Mouse (Mus musculus) gastrocnemius, postnatal 36 days (tissue): ENCODE results near the gene Casp2. TPM values are rescaled to one million over a fixed set of nuclear protein-coding genes. Genes with fewer than 3 reads are reported as not detected.

Source experiments
- DNase-seq, 2 experiments: peaks; one replicate each; pipeline ENCODE4 v3.0.0; 2022
- intact Hi-C: fragments of 180-260 bp; cut with DNase I; formaldehyde crosslinking; loops from one replicate; pipeline ENCODE4 v1.15.1; 2025
- total RNA-seq, 2 experiments: library from RNA; stranded (reverse); gene quantifications; 2 replicates each; pipeline ENCODE4 v1.2.3; 2021

Gene Casp2
- total RNA-seq, 2 experiments from 2014 or later: 5.3 to 5.5 TPM

DNA sequence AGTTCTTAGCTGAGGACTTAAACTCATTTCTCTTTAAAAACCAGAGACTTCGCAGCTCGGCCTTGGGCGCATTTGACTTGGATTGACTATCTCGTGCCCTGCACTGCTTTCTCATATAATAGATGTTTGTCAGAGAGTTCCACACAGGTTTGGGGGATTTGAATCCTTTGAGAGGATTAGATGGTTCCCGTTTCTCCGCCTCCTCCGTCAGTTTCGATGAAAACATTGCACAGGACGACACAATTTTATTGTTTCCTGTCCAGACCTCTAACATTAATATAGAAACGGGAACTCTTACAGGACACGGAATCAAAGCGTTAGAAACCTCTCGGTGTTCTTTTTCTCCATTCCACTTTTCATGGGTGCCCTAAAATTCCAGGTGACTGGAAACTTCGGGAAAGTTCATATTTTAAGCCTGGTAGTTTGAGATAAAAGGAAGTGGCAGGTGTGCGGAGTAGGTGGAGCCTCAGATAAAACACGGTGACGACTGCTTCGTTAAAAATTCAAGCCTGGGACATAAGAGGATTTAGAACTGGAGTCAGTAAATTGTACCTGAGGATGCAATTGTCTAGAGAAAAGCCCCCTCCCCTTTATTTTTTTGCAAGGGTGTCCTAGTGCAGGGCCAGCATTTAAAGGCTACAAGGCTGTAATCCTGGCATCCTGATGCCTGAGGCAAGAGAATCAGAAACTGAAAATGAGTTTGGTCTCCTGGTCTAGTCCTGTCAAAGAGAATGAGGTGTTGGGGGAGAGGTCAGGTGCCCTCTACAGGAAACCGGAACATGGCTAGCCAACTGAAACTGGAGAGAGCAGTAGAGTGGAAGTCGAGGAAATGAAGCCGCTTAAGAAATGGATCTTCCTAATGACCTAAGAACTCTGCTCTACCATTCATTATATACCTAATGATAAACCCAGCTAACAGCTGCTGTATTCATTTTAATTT is 876 bp downstream of the Casp2 start:
- intact Hi-C loops: no loop called here
- no peak for DNase-seq

- intact Hi-C loops: no loop called here
- DNase-seq: no peak
Observed at GRCm38 (mm10) chr6:42270817-42271216, 6.0 kb downstream of the Casp2 start.

DNA sequence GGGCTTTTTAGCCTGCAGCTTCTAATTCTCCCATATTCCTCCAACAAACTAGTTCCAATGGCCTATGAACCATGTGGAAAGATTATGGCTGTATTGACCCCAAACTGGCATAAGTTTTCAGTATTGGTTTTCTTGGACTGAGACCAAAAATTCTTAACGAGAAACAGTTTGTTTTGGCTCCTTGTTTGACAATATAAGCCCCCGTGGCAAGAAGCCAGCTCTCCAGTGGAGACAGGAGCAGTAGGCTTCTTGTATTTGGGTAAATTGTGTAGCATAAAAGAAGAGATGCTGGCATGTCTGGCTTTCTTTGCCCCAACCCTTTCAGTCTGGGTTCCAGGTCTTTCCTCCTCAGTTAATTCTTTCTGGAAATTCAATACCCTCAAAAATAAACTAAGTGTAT is 11.4 kb downstream of the Casp2 start:
- no peak for DNase-seq
- intact Hi-C loops: no loop called here

DNA sequence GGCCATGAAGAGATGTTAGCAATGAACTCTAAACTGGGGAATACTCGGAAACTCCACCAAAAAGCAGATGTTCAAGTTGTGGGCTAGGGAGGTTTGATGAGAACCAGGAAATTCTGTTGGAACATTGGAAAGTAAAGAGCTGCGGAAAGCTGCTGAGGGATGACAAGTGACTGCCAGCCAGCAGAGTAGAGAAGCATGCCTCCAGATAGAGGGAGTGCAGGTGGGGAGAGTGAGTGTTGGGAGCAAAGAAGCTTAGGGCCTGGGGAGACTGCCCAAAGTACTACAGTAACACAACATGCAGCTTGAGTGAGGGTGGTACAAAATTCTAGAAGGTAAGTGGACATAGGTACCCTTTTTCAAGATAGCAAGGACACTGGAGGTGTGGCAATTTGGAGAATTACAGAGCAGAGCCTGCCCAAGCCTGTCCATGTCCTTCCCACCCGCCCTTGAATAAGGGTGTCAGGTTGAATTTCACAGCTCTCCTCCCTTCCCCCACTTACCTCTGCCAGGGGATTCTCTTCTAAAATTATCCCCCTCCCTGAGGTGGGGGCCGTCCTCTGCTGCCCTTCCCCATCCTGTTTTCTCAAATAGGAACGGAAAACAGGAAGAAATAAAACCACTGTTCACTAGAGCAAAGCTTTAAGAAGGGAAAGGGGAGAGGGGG is 18.2 kb downstream of the Casp2 start:
- DNase-seq: no peak

GRCm38 (mm10) chr6:42286448-42286847 is 21.7 kb downstream of the Casp2 start, which contains the start of gene Clcn1:
Gene Clcn1 (plus strand): TSS chr6:42286685.
- intact Hi-C loops: no loop called here
- peak; percentile 46 to 51 for DNase-seq

More for the DNA sequence above, 18.2 kb downstream of the Casp2 start:
- intact Hi-C loops: no loop called here

GRCm38 (mm10) chr6:42287562-42287961 is 22.8 kb downstream of the Casp2 start:
- intact Hi-C loops: no loop called here
- DNase-seq: no peak

GRCm38 (mm10) chr6:42293327-42293726 is 28.5 kb downstream of the Casp2 start:
- intact Hi-C loops: no loop called here
- no peak for DNase-seq

- DNase-seq: no peak
- intact Hi-C loops: no loop called here
Observed at GRCm38 (mm10) chr6:42295549-42296094, 30.8 kb downstream of the Casp2 start.

GRCm38 (mm10) chr6:42299362-42299761 is 34.6 kb downstream of the Casp2 start:
- DNase-seq: no peak
- intact Hi-C loops: no loop called here

- intact Hi-C loops: no loop called here
- DNase-seq: no peak
Observed at GRCm38 (mm10) chr6:42309816-42310378, 45.1 kb downstream of the Casp2 start.

- DNase-seq: no peak
- intact Hi-C loops: no loop called here
Observed at GRCm38 (mm10) chr6:42310427-42311053, 45.8 kb downstream of the Casp2 start.

DNA sequence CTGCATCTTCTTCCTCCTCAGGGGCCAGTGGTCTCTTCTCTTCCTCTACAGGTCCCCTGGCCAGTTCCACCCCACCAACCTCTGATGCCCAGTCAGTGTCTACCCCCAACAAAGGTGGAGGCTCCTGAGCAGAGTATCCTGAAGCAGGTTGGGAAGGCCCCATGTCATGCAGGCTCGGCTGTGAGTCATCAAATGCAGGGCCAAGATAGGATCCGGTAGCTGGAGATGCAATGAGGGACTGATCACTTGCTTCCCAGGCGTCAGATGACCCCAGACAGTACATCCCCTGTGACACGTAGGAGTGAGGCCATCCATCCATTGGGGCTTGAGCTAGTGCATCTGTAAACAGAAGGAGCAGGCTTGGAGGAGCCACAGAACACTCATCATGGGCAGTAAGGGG is 53.5 kb downstream of the Casp2 start:
- intact Hi-C loops: no loop called here
- no peak for DNase-seq

DNA sequence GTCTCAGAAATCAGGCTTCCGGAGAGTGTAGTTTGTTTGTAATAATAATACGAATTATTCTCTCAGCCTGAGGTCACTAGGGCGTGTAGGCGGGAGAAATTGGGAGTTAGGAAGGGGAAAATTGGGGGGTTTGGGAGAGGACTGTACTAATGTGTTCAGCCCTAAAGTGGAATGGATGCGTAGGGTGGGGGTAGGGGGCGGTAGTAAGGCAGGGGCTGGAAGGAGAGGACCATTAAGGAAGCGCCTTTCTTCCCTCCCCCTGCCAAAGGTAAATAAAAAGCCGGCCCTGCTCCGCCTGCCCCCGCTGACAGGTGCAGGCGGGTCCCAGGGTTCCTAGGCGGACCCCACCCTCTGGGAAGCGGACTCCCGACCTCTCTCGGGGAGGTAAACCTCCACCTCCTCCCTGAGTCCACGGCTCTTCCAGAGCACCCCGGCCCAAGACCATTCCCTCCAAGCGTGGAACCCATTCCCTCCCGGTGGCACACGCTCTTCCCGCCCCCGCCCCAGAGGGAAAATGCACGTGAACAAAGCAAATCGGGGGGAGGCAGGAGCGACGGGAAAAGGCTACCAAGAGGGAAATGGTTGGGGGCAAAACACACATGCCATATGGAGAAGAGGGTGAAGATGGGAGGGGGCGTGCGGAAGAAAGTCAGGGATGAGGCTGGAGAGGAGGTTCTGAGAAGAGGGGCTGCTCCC is 58.7 kb downstream of the Casp2 start:
- intact Hi-C loops: no loop called here
- DNase-seq: no peak

DNA sequence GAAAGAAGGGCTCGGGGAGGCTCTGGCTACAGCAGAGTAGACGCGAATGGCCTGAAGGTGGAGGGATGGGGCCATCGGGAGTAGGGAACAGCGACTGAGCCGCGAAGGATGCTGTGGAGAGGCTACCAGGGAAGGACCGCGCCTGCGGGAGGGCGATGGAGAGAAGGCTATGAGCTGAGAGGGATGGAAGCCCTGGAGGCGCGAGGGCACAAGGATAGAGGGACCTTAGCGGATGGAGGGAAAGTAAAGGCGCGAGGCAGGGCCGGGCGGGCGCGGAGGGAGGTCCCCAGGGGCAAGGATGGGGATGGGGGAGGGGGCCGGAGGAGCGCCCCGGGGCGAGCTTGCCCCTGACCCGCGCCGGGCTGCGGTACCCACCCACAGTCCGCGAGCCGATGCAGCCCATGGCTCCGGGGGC is 59.3 kb downstream of the Casp2 start:
- intact Hi-C loops: no loop called here
- no peak for DNase-seq

DNA sequence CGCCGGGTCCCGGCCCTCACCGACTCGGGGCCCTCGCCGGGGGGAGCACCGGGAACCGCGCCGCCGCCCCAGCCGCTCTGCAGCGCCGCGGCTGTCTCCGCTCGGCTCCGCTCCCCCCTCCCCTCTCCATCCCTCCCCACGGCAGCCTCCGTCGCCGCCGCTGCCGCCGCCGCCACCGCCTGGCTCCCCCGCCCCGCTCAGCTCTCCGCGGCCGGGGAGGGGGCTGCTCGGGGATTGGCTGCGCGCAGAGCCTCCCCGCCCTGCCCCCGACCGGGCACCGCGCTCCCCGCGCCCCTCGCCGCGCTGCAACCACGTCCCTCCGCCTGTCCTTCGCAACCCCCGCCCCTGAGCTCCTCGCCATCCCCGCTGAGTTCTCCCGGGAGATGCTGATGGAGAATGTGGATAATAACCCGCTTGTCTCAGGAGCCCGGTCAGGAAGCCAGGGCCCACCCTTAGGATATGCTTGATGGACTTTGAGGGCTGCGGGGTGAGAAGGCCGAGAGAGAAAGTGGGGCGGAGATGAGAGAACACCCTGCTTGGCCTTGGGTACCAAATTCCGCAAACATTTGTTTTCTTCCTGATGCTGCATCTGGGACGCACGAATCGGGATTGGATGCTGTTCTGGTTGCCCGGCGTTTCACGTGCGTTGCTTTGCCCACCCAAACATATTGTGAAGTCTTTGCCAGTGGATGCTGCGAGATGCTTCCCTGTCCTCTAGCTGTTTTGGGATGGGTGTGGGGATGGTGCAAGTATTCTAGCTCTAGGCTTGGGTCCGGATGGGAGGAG is 59.9 kb downstream of the Casp2 start, which contains the start of gene Fam131b:
Fam131b (minus strand) TSS at position 162 of the 786 bp plus-strand sequence.
- intact Hi-C loops: loop anchor here (5.0 kb wide), 1 partner anchor 97 kb away; no protein-coding TSS in a partner anchor
- no peak for DNase-seq

GRCm38 (mm10) chr6:42325268-42325609 is 60.5 kb downstream of the Casp2 start:
- peak; percentile 69 to 80 for DNase-seq
- intact Hi-C loops: loop anchor here (5.0 kb wide), 1 partner anchor 98 kb away; no protein-coding TSS in a partner anchor

DNA sequence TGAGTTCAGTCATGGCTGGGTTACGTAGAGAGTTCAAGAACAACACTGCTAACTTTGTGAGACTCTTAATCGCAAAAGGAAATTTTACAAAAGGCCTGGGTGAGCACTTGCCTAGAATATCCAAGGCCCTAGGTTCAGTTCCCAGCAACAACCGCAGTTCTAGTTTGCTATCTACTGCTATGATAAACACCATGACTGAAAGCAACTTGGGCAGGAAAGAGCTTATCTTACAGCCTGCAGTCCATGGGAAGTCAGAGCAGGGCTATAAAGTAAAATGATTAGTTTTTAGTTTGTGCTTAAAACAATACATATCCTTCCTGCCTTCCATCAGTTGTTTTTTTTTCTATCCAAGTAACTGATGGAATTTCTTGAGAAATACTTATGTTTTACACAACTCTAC is 61.7 kb downstream of the Casp2 start:
- intact Hi-C loops: loop anchor here (5.0 kb wide), 1 partner anchor 99 kb away; no protein-coding TSS in a partner anchor
- no peak for DNase-seq

- DNase-seq: no peak
- intact Hi-C loops: loop anchor here (5.0 kb wide), 1 partner anchor 101 kb away; no protein-coding TSS in a partner anchor
Observed at GRCm38 (mm10) chr6:42328757-42329156, 64.0 kb downstream of the Casp2 start.

DNA sequence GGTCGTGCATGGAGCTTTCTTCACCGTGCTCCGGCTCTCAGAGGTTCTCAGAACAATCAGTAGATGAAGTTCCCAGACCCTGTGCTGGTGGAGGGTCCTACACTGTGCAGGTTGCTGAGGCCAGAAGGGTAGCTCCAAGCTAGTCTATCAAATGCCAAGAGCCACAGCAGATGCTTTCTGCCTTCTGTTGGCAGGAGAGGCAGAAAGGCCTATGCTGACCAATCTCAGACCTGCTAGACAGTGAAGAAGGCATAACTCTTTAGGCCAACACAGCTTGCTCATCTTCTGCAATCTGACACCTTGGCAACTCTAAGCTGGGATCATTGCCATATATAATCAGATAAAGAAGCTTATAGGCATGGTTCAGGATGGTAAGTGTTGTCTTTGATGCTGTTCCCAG is 65.4 kb downstream of the Casp2 start:
- intact Hi-C loops: no loop called here
- DNase-seq: no peak
